Mouse (Mus musculus) bone marrow, adult 2 months (tissue): ENCODE data around the gene Itgb5. TPM values are rescaled to one million over a fixed set of nuclear protein-coding genes. Genes with fewer than 3 reads are reported as not detected.

Experiments
- H3K27ac ChIP-seq: fragments of 200-500 bp; 2 replicates; pipeline ENCODE4 v1.5.1; 2012; ENCODE audit warnings: low read depth, mild to moderate bottlenecking, control low read depth, inconsistent platforms, low read length; ENCODE audit not compliant: control insufficient read depth, poor library complexity, insufficient read depth
- H3K4me1 ChIP-seq: fragments of 200-500 bp; 2 replicates; pipeline ENCODE4 v1.6.1; 2011; ENCODE audit warnings: low read length; ENCODE audit not compliant: control insufficient read depth, insufficient read depth
- H3K4me3 ChIP-seq: fragments of 200-500 bp; replicated peaks from 2 replicates; pipeline ENCODE3; 2011; ENCODE audit warnings: mild to moderate bottlenecking, low read depth, low read length, control low read depth; ENCODE audit not compliant: control insufficient read depth
- CTCF ChIP-seq: fragments of 200-500 bp; IDR thresholded peaks from 2 replicates; pipeline ENCODE4 v1.5.1; 2011; ENCODE audit warnings: low read length, control low read depth; ENCODE audit not compliant: control insufficient read depth, insufficient read depth
- POLR2A ChIP-seq: fragments of 200-500 bp; IDR thresholded peaks from 2 replicates; pipeline ENCODE4 v1.6.1; 2011; ENCODE audit warnings: low read depth, mild to moderate bottlenecking, control low read depth, low read length, borderline replicate concordance; ENCODE audit not compliant: control insufficient read depth
- WGBS: fragments of 180-500 bp; shearing (Covaris S2); methylation state at CpG from one replicate; pipeline ENCODE4 v1.1.7; 2018; 5-methylcytosine and 5-hydroxymethylcytosine counted together
- polyA plus RNA-seq: library from polyadenylated mRNA; stranded (reverse); fragments of >200 nt; gene quantifications from 2 replicates; pipeline ENCODE4 v1.2.4, GENCODE M21; 2011; ENCODE audit warnings: low replicate concordance; ENCODE audit not compliant: missing spikeins, insufficient read depth, insufficient read length

The Itgb5 gene
- polyA plus RNA-seq, 1 experiment, result 31.1 TPM

- H3K4me1 ChIP-seq, result peaks cover 5% of the 10 kb centered on the region; the same call in 1 of the 2 replicates
- no peak overlapping the region for H3K4me3 ChIP-seq
- WGBS, result 11% methylated on average over 4 of the region's 4 CpGs
- TF ChIP-seq CTCF, result peak; percentile 92
- no peak for TF ChIP-seq POLR2A
- H3K27ac ChIP-seq, result no peak overlapping the region
Observed at GRCm38 (mm10) chr16:33950830-33951229, 121.4 kb downstream of the Itgb5 start.

GRCm38 (mm10) chr16:33953008-33953407 lies 123.5 kb downstream of the Itgb5 start:
- no peak overlapping the region for H3K27ac ChIP-seq
- 84% methylated on average over 4 of the region's 4 CpGs for WGBS
- no peak overlapping the region for H3K4me3 ChIP-seq
- no peak for TF ChIP-seq POLR2A
- no peak for TF ChIP-seq CTCF
- peaks cover 5% of the 10 kb centered on the region; the same call in 1 of the 2 replicates for H3K4me1 ChIP-seq

- Histone ChIP-seq H3K27ac (no peak overlapping the region; the same call in 1 of the 2 replicates), H3K4me3 (no peak overlapping the region), H3K4me1 (peaks cover 5% of the 10 kb centered on the region; the same call in 1 of the 2 replicates)
- no peak for TF ChIP-seq CTCF
- TF ChIP-seq POLR2A, result no peak
- 13% methylated on average over 1 of the region's 1 CpGs for WGBS
Observed at GRCm38 (mm10) chr16:33954793-33955192, 125.3 kb downstream of the Itgb5 start.

GRCm38 (mm10) chr16:33963509-33963908 lies 134.0 kb downstream of the Itgb5 start:
- no peak overlapping the region for H3K27ac ChIP-seq
- TF ChIP-seq CTCF, result no peak
- no peak for TF ChIP-seq POLR2A
- 71% methylated on average over 6 of the region's 6 CpGs for WGBS

GRCm38 (mm10) chr16:33965878-33966537 lies 136.5 kb downstream of the Itgb5 start:
- Histone ChIP-seq H3K27ac (peak overlapping the region; percentile 32), H3K4me1 (peaks cover 2% of the 10 kb centered on the region; the same call in 1 of the 2 replicates), H3K4me3 (peak overlapping the region; percentile 98)
- no peak for TF ChIP-seq CTCF
- no peak for TF ChIP-seq POLR2A
- 3% methylated on average over 15 of the region's 15 CpGs for WGBS

More at GRCm38 (mm10) chr16:33963509-33963908, 134.0 kb downstream of the Itgb5 start:
- Histone ChIP-seq H3K4me1 (peaks cover 2% of the 10 kb centered on the region; the same call in 1 of the 2 replicates), H3K4me3 (no peak overlapping the region)

GRCm38 (mm10) chr16:33966538-33967282 lies 137.2 kb downstream of the Itgb5 start, which contains the start of gene Umps:
Umps (minus strand) TSS chr16:33967038.
- under 1% methylated on average over 44 of the region's 44 CpGs for WGBS
- Histone ChIP-seq H3K27ac (peak within 1 kb of the TSS; percentile 32), H3K4me1 (peaks cover 2% of the 10 kb centered on the region; the same call in 1 of the 2 replicates), H3K4me3 (peak within 1 kb of the TSS; percentile 98)
- no peak for TF ChIP-seq CTCF
- peak; percentile 67; the same call in 1 of the 2 replicates for TF ChIP-seq POLR2A

GRCm38 (mm10) chr16:33967283-33967640 lies 137.8 kb downstream of the Itgb5 start:
- no peak overlapping the region for H3K27ac ChIP-seq
- peaks cover 2% of the 10 kb centered on the region; the same call in 1 of the 2 replicates for H3K4me1 ChIP-seq
- 7% methylated on average over 2 of the region's 2 CpGs for WGBS
- H3K4me3 ChIP-seq, result peak overlapping the region; percentile 98
- no peak for TF ChIP-seq CTCF
- TF ChIP-seq POLR2A, result no peak

- no peak overlapping the region for H3K27ac ChIP-seq
- H3K4me1 ChIP-seq, result no peaks in the 10 kb centered on the region
- WGBS, result 79% methylated on average over 2 of the region's 2 CpGs
- no peak overlapping the region for H3K4me3 ChIP-seq
- TF ChIP-seq POLR2A (no peak), CTCF (no peak)
Observed at GRCm38 (mm10) chr16:33979855-33980254, 150.4 kb downstream of the Itgb5 start.

GRCm38 (mm10) chr16:33983712-33984111 lies 154.2 kb downstream of the Itgb5 start:
- Histone ChIP-seq H3K27ac (no peak overlapping the region), H3K4me1 (no peaks in the 10 kb centered on the region), H3K4me3 (no peak overlapping the region)
- WGBS, result 90% methylated on average over 6 of the region's 6 CpGs
- no peak for TF ChIP-seq POLR2A
- TF ChIP-seq CTCF, result no peak
